Mouse (Mus musculus): ENCODE results near the gene Znhit3.
"Not testable (repeated sequence)": the region's sequence is repeated elsewhere in the genome, so short reads cannot be mapped to it uniquely, and the experiment has no call there.

The Znhit3 gene

DNA sequence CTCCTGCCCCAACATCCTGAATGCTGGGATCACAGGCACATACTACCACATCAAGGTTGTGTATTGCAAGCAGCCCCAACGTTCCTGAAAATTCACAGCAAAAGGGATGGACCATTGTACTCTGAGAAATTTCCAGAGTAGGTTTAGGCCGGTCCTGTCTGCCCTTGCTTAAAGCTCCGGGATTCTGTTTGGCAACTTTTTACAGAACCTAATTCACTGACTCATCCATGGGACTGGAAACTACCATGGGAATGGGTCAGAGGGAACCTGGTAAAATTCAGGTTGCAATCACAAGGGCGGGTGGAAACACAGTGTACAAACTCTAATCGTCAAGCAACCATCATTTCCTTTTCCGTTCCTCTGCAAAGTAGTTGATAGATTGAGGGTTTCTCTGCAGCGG is 3.8 kb upstream of the Znhit3 start:
- DNase-seq: no peak

DNA sequence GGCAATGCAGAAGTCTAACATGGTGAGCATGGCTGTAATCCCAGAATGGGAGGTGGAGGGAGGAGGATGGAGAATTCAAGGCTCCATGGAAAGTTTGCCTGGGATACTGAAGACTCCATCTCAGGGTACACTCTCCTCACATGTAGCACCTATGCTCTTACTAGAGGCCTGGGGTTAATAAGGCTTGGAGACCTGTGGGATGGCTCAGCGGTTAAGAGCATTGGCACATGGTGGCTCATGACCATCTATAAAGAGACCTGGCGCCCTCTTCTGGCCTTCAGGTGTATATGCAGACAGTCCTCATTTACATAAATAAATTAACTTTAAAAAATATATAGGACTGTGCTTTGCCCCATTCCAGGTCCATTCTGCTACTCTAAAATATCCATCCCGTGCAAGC is 3.1 kb upstream of the Znhit3 start:
- no peak for DNase-seq

DNA sequence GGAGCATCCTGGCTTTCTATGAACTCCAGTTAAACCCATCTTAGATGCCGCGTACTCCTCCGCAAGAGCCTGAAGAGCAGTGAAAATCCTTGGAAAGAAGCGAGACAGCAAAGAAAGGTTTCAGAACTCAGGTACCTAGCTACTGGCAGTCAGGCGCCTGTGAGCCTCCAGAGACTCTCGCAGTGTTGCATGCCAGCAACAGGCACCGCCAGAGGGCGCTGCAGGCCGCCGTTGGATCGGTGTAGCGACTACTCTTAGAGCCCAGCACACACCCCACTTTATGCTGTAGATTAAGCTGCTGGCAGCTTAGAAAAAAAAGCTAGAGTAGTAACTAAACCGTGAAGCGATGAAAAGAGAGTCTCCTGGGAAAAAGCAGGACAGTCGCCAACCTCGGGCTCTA is 2.3 kb upstream of the Znhit3 start:
- peak; percentile 80 for DNase-seq

DNA sequence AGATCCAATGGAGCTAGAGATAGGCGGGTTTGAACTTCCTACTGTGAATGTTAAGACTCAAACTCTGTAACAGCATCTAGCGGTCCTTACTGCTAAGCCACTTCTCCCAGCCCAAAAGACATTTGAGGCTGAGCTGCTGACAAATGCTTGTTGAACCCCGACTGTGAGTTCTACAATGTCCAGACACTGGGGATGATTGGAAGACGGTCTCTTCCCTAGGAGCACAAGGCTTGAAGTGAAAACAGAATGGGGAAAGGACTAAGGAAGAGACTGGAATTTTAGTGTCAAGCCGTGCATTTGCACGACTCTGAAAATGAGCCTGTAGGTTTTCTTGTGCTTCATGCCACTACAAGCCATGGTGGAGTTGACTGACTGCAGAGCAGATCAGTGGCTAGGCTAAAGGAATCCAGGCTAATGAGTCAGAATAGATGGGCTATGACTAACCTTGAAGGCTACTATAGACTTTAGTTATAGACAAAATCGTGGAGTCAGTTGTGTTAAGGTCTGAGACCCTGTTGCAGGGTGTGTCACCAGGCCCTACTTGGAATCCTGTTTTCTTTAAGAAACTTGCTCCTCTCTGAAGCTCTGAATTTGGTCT is 636 bp upstream of the Znhit3 start:
- no peak for DNase-seq

DNA sequence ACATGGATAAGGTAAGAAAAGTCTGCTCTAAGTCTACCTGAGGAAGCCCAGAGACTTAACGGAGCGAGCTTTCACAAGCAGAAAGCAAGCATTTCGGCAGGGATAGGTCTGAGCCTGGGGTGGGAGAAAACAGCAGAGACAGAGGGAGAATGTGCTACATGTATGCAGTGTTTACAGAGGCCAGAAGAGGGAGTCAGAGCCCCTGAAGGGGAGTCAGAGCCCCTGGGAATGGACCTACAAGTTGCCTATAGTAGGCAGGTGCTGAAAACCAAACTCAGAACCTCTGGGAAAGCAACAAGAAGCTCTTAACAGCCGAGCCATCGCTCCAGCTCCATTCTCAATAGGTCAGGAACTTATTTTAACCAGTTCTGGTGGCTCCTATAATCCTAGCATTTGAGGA is 1.5 kb downstream of the Znhit3 start:
- DNase-seq: no peak

DNA sequence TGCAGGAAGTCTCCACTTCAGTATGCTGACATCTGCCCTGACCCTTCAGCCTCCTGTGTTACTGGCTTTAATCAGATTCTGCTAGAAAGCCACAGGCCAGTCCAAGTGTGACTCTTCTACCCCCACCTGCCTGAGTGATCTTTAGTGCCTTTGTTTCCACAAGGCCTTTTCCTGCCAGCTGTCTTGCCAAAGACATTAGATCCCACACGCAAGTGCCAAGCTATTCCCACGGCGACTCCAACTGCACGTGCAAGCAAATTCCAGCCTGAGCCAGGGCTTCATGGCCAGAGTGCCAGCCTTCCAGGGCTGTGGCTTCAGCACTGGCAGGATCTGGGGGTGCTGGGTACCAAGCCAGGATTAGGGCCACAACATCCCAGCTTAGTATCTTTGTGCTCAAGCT is 5.8 kb downstream of the Znhit3 start:
- no peak for DNase-seq

DNA sequence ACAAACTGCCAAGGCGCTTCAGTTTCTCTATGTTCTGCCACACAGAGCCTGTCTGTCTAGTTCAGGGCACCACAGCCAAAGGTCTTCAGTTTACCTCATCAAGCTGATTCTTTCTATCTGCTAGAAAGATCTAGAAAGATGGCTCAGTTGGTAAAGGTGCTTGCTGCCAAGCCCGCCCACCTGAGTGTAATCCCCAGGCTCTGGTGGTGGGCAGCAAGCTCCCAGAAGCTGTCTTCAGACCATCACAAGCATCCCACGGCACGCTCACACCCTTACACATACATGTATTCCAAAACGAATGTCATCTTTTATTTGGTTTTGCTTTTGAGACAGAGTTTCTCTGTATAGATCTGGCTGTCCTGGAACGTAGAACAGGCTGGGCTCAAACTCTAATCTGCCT is 7.7 kb downstream of the Znhit3 start:
- DNase-seq: no peak

DNA sequence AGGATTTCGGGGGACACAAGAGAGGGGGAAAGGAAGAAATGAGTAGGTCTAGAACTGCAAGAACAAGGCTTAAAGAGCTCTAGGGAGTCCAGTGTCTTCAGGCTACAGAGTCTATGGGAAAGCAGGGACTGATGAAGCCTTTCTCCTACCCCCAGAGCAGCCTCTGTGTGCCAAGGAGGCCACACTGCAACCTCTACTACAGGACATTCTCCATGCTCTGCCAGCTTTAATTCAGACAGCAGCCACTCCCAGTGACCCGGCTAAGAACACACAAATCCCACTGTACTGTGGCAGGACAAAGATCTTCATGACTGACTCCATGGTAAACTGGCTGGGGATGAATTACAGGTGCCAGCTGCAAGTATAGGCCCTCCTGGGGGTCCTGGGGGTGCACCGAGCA is 9.1 kb downstream of the Znhit3 start:
- no peak for DNase-seq

DNA sequence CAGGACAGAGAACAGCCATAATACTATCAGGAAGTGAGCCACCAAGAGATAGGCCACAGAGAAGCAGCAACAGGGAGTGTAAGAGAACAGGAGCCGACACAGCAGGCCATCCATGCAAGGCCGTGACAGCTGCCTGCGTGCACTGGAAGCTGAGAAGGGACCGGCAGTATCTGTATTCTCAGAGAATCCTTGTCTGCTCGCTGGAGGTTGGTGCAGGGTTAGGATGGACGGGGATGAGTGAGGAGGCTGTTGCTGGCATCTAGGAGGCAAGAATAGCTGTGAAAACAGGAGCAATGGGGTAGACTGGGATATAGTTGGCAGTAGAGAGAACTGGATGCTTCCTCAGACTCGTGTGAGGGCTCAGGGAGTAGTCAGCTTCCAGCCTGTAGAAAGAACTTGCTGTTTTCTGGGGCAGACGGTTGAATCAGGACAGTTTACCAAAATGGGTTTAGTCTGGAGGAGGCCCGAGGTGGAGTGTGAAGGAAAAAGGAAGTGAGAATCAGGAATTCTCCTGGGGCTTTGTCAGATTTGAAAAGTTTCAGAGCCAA is 11.5 kb downstream of the Znhit3 start:
- DNase-seq: no peak

DNA sequence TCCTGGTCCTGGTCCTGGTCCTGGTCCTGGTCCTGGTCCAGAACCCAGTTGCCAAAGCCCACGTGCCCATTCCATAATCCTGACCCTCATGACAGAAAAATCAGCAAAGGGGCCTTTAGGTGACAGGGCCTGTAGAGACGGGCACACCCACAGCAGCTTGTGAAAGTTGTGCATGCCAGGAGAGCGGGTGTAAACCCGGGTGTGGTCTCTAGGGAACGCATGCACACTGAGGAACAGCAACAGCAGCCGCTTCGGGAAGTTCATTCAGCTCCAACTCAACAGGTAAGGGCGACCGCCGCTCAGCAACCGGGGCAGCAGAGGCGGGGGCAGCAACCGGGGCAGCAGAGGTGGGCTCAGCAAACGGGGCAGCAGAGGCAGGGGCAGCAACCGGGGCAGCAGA is 23.1 kb downstream of the Znhit3 start:
- DNase-seq: no peak

DNA sequence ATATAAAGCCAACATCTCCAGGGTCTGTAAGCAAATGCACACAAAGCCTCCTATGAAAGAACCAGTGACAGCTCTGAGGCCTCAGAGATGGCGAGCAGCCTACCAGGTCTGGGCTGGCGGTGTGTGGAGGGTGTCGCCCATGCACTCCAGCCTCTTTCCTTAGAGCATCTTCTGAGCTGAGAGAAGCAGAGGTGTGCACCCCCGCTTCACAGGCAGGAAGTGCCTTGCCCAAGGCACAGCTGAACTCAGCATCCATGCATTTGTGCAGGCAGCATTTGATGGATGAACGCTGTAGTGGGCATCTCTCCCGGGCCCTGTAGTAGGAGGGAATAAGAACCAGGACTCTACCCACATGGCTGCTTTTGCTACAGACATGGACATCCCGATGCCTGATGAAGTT is 24.5 kb downstream of the Znhit3 start:
- DNase-seq: no peak

DNA sequence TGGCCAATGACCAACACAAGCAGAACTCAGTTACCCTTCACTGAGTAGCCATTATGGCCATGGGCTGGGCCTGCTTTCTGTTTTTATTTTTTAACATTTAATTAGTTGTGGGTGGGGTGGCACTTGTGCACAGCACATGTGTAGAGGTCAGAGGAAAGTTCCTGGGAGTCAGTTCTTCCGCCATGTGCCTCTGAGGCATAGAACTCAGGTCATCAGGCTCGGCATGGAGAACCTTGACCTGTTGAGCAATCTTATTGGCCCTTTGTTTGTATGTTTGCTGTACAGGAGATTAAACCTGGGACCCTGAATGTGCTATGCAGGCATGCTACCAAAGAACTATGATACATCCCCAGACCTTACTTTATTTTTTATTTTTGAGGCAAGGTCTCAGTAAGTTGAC is 26.7 kb downstream of the Znhit3 start:
- no peak for DNase-seq

DNA sequence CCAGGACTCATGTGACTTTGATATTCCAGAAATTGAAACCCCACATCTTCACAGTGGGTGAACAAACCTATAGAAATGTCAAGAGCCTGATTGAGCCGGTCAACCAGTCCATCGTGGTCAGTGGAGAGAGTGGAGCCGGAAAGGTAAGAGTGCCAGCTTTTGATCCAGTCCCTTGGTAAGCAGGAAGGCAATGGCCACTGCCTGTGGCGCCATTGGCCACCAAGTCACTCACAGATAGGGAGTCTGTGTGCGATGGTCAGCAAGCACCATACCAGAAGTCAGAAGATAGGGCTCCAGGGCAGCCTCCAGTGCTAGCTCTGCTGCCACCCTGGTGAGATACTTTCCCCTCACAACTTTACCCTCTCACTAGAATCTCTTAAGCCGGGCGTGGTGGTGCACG is 28.1 kb downstream of the Znhit3 start:
- no peak for DNase-seq

DNA sequence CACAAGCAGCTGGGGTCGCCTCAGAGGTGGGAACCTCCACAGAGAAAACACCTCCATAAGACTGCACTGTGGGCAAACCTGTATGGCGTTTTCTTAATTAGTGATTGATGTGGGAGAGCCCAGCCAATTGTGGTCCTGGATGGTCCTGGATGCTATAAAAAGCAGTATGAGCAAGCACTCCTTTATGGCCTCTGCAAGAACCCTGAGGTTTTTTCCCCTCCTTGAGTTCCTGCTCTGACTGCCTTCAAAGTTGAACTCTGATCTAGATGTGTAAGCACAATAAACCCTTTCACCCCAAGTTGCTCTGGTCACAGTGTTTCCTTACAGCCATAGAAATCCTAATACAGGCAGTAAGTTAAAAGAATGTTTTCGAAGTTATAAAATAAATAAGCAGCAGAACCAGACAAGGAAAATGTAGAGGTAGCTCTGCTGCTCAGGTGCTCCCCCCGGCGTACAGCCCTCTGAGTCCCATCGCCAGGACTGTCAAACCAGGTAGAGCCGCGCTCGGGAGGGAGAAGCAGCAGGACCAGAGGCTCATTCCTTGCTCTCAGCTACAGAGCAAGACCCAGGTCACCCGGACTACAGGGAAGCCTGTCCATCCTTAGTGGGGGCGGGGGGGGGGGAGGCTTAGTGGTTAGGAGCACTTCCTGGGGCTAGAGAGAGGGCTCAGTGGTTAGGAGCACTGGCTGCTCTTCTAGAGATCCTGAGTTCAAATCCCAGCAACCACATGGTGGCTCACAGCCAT is 29.2 kb downstream of the Znhit3 start:
- DNase-seq: no peak

DNA sequence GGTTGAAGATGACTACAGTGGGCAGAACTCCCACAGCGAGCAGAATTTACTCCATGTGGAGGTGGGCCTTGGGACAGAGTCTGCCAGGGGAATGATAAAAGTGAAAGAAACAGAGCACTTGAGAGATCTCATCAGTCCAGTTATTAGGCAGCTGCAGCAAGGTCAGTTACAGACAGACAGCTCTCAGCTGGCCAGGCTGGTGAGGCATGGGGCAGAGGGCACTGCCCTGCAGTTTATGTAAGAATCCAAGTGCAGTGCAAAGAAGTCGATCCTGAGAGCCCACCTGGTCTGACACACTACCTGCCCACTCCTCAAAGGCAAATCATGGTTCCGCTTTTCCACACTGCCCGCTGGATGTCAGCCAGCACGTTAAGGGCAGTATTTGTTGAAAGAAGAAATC is 29.9 kb downstream of the Znhit3 start:
- no peak for DNase-seq

DNA sequence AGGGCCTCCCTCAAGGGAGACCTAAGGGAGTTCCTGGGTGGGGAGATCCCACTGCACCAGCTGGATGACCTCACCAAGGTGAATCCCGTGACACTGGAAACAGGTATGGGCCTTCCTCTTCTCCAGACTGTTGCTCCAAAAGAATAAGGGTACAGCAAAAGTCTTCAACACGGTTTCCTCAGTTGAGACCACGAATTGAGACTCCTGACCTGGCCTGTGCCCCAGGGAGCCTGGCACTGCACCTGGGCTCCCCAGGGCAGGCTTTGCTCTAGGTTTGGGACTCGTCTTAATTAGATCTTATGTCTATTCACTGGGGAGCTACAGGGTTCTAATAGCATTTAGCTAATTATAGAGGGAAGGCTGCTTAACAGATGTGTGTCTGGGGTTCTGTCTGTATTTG is 30.9 kb downstream of the Znhit3 start:
- DNase-seq: no peak

DNA sequence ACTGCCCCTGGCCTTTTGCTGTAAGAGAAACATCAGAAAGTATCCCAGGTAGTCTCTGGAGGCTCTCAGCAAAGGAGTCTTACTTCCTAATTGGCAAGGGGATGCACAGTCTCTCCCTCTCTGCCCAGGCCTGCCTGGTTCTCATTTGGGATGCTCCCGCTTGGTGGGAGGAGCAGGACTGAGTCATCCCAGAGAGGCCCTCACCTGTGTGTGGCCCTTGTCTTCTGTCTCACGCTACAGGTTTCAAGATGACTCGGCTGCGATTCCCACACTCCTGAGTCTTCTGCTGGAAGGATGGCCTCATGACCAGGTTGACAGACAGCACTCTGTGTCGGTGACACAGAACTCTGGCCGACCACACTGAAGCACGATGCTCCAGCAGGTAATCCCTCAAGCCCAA is 33.8 kb downstream of the Znhit3 start:
- DNase-seq: no peak

DNA sequence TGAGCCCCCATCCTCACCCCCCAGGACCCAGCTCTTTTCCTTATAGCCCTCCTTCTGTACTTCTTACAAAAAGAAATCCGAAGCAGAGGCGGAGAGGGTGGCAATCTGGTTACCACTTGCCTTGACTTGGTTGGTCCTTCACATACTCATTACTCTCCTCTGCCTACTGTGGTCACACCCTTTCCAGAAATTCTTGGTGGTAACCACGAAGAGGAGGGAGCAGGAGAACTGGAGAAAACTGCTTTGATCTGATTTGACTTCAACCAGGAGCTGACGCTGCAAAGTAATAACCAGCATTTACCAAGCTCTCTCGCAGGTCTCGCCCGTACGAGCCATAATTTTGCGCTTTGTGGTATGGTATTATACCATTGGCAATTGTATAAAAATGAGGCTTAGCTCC is 35.2 kb downstream of the Znhit3 start:
- DNase-seq: no peak

DNA sequence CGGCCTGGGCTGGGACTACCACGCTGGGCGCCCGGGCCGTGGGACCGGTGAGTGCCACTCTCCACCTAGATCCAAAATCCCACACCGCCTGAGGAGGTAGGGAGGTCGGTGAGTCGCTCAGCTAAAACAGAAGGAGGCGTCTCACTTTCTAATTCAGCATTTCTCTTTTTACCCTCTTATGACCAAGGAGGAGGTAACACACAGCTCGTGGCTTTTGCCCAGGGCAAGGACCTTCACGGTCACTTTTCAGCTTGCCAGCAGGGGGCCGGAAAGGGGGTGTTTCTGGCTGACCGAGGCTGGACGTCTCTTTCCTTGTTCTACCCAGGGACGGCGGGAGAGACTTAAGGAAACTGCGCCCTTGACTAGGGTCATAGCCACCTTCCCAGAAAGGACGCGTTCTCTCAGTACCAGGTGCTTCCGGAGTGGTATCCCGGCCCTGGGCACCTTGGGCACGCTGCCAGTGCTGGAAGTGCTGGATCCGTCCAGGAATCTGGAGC is 35.7 kb downstream of the Znhit3 start:
- DNase-seq: no peak

DNA sequence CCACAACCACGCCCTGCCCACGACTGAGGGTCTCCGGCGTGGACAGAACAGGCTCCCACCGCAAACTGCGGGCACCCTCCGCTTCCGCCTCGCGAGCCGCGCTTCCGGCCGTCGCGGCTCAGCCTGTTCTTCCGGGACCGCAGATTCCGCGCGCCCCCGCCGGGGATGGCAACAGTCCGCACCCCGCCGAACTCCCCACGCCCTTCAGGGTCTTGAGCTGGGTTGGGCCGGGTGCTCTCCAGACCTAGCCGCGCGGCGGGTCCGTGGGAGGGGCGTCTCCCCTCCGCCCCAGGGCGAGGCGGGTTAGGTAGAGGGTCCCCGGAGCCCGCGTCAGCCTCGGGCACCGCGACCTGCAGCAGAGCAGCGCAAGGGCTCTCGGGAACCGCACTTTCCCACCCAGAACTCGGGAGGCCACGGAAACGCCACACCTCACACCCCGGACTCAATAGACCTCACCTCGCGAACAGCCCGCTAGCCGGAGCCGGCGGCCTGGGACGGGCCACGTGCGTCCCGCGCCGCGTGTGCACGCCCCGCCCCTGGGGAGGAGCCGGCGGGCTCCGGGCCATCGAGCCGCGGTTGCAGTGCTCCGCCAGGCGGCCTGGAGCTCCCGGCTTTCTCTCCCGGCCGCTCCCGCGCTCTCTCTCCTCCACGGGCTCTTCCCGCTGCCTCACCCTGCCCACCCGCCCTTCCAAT is 36.2 kb downstream of the Znhit3 start, which contains the start of the genes Myo19 and Pigw:
Gene Myo19, plus strand, starts transcription at position 377 of the 693 bp plus-strand sequence.
Gene Pigw, minus strand, starts transcription at position 514 of the 693 bp plus-strand sequence.
- peak; percentile 85 for DNase-seq

DNA sequence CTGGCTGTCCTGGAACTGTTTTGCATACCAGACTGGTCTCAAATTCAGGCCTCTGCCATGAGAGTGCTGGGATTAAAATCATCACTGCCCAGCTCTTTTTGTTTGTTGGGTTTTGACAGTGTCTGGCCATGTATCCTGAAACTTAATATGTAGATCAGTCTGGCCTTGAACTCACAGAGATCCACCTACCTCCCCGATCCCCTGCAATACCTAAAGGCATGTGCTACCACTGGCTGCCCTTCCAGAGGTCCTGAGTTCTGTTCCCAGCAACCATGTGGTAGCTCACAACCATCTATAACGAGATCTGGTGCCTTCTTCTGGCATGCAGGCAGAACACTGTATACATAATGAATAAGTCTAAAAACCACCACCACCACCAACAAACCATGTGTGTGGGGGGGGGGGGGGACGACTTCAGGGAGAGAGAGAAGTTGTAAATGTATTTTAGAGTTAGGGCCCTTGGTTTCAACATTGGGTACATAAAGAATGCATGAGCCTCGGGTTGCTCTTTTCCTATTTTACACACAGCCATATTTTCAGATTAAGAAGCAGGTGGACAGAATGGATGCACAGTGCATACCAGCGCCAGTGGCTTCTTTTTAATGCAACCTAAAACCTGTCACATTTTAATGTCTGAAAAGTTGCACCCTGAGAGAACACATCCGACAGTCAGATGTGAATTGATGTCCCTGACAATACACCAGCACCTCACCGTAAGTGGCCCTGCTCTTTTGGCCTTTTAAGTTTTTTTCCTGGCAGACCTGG is 37.0 kb downstream of the Znhit3 start:
- DNase-seq: no peak

DNA sequence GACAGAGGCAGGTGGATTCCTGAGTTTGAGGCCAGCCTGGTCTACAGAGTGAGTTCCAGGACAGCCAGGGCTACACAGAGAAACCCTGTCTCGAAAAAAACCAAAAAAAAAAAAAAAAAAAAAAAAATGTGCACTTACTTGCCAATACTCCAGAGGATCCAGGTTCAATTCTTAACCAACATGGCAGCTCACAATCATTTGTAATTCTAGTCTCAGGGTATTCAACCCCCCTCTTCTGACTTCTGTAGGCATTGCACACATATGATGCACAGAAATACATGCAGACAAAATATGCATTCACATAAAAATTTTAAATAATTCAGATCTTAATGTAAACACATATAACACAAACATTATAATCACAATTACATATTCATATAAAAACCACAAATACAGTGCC is 40.1 kb downstream of the Znhit3 start:
- DNase-seq: not testable (repeated sequence)
